Mouse (Mus musculus): ENCODE measurements around the gene Gm17087. TPM values are rescaled to one million over a fixed set of nuclear protein-coding genes. Genes with fewer than 3 reads are reported as not detected.

Gm17087 gene
- total RNA-seq, 4 experiments from 2014 or later, result not detected

DNA sequence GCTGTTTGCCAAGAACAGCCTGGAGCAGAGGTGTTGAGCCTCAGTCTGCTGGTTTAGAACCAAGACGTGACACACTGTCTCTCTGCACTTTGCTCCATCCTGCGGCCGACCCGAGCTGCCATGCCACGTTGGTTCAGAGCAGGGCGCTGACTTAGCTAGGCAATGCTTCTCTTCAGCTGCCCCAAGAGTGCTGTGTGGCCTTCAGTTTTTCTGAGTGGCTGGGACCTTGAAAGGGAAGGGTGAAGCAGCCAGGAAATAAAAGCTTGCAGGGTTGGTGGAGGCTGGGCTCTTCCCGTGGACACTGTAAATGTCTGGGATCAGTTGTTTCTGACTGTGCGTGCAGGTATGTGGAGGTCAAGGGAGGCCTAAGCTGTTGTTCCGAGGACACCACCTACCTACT, 20.4 kb downstream of the Gm17087 start:
- no peak for DNase-seq (ENCODE audit: low spot score in 2 of 2)

DNA sequence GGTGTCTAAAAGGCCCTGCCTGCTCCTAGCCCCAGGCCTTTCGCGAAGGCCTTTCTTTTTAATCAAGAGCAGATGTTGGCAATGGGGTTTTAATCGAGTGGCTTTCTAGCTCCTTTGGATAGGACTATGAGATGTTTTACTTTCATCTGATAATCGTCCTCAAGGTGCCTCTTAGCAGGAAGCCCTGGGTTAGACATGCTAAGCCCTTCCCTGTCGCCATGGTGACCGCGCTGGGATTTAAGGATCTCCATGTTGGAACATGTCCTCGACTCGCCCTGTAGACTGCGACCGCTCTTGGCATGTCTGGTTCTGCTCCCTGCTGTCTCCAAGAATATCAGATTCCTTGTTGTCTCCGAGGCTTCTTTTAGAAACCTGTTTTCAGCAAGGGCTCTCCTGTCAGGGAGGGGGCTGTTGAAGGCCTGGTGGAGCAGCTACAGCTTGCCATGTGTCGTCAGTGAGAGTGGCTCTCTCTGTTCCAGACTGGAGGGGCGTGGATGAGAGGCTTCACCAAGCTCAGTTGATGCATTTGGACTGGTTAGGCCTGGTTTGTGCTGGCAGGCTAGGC, 24.7 kb downstream of the Gm17087 start:
- DNase-seq (ENCODE audit: low spot score in 2 of 2), result no peak

DNA sequence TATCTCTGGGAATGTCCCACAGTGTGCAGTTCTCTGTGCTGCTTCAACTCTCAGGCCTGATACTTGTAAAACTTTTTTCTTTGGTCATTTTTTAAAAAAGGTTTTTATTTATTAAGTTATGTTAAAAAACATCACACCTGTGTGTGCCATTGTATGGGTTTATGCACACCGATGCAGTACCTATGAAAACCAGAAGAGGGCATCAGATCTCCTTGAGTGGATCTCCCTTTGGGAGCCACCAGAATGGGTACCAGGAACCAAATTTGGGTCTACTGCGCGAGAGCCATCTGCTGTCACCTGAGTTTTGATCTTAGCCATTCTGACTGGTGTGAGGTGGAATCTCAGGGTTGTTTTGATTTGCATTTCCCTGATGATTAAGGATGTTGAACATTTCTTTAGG, 28.6 kb downstream of the Gm17087 start:
- no peak for DNase-seq (ENCODE audit: low spot score in 2 of 2)

DNA sequence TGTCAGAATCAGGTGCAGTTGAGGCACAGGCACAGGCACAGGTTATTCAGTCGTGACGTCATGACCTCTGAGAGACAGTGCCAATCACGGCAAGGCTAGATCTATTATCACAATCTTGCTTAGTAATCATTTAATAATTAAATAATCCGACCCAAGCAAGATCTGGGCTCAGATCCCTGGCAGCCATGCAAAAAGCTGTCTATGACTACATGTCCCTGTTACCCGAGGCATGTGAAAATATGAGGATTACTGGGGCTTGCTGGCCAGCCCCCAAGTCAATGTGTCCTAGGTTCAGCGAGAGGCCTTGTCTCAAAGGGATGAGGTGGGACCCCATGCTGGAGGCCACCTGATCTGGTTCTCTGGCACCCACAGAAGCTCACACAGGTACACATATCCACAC, 30.2 kb downstream of the Gm17087 start:
- DNase-seq (ENCODE audit: low spot score in 2 of 2), result no peak

DNA sequence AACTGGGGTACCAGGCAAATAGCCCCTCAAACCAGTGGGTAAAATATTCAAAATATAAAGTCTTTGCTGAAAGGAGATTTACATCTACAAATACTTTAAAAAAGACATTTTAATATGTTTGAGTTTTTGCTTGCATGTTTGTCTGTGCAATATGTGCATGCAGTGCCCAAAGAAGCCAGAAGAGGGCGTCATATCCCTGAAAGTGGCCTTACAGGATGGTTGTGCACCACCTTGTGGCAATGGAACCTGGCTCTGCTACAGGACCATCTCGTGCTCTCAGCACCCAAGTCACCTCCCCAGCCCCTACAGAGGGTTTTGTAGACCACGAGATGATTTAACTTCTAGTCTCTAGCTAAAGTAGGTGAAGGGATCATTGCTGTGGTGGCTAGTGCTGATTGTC, 32.9 kb downstream of the Gm17087 start:
- no peak for DNase-seq (ENCODE audit: low spot score in 2 of 2)

DNA sequence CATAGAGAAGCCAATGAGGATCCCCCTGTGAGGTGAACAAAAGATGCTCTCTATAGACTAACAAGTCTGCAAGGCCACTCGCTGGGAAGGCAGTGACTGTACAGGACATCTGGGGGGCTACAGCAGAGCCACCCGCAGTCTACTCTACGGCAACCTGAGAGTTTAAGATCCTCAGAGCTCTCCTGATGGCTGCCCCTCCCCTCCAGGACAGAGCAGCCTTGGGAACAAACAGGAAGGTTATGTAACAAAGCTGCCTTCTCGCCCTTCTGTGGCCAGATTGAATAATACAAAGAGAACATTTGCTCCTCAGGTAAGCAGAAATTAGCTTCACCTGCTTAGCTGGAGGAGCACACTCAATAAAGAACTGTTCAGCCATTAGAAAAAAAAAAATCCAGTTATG, 34.1 kb downstream of the Gm17087 start:
- no peak for DNase-seq (ENCODE audit: low spot score in 2 of 2)

DNA sequence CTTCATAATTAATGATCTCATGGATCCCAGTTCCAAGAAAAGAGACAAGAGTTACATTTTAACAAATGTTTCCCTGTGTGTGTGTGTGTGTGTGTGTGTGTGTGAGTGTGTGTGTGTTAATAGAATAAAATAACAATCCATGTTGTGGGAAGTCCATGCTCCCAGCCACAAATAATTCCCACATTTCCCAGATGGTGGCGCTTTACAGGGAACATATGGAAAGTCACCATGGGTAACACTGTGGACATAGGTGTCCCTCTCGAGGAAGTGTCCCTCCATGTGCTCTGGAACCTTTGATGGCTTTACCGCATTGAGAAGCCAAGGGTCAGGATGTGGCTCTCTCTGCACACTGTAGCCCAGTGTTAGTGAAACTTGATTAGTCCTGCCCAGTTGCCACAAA, 38.1 kb downstream of the Gm17087 start:
- no peak for DNase-seq (ENCODE audit: low spot score in 2 of 2)

DNA sequence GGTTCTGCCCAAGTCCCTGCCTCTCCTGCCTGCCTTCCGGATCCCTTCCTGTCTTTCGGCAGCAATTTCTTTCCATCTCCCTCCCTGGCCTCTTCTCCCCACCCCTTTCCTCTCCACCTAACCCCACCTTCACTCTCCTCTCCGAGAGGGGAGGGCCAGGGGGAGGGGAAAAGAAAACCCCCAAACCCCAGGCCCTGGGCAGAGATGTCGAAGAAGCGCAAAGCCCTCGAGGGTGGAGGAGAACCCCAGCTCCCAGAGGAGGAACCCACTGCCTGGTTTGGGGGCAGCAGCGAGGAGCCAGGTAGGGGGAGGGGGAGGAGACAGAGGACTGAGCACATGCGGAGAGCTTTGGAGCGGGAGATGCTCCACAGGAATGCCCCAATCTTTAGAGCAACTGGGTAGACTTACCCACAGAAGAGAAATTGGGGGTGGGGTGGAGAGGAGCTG, 39.9 kb downstream of the Gm17087 start:
- peak in 1 of 2 experiments; percentile 41 for DNase-seq (ENCODE audit: low spot score in 2 of 2)

DNA sequence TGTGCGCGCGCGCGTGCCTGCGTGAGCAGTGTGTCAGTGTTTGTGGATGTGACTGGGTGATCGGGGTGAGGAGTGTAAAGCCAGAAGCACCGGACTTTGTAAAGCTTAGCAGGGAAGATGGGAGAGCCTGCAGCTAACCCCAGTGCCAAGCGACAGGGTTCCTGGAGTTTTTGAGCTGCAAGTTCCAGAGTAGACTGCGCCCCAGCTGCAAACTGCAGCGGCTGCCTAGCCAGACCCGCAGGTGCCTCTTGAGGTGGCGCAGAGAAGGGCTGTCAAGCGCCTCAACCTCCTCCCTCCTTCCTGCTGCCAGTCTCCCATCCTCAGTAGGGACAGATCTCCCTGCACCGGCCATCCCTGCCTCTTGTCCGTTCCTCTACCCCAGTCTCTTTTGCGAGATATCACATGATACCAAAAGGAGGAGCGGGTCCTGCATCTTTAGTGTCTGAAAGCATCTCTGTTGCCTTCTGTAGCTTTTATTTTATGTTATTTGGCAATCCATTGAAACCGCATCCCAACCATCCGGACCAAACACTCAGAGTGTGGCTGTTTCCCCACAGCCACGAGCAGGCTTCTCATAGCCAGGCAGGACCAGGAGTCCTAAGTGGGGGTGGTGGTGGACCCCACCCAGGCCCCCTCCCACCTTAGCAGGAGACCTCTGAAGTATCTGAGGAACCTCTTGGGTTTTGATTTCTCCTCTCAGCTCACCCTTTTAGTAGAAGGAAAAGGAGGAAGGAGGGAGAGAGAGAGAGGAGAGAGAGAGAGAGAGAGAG, 40.6 kb downstream of the Gm17087 start:
- DNase-seq (ENCODE audit: low spot score in 2 of 2), result no peak

DNA sequence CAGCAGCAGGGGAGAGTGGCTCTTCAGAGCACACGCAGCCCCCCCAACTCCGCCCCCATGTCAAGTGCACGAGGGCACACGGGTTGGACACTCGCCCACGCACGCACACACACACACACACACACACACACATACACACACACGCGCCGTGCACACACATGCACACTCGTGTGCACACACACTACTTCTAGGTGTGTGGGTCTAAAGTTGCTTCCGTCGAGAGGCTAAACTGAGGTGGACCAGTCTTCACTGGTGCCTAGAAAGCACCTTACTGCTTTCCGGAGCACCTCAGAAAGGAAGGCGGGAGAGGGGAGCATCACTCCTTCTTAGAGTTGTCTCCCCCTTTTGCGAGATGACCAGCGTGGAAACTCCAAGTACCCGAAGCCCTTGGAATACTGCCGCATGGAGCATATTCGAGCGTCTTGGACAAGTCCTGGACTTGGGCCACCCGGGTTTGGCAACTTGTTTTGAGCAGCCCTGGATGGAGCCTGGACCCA, 41.5 kb downstream of the Gm17087 start, which contains the start of gene Pde10a:
Gene Pde10a (plus strand): TSS at position 148 of the 497 bp plus-strand sequence.
- DNase-seq (ENCODE audit: low spot score in 2 of 2), result peak; percentile 35 to 50

DNA sequence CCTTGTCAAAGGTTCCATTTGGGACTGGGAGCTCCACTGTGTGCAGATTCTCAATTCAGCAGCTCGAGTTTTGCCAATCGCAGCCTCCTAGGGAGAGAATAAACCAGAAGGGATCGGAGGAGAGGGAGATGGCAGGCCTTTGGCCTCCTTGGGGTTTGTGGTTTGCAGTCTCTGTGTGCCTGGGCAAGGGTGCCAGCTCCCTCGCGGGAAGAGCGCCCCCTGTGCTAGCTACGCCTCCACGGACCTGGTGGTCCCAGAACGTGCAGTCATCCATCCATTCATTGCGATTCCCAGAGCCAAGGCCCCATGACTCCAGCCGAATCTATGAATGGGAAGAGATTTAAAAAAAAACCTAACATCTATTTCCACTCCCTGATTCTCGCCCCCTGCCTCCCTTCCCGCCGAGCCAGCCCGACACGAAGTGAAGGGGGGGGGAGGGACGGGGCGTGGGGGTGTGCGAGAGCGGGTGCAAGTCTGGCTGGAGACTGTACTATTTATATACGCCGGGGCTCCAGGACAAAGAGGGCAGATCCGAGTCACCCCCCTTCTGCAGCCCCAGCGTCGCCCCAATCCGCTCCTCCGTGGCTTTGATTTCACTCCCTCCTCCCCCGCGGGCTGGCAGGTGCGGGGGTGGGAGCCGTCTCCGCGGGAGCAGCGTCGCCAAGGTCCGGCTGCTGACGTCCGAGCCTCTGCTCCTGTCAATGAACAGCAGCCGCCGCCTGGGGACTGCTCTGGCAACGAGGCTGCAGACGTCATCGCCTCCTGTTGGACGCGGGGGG, 42.2 kb downstream of the Gm17087 start:
- DNase-seq (ENCODE audit: low spot score in 2 of 2), result peak; percentile 65 to 94

DNA sequence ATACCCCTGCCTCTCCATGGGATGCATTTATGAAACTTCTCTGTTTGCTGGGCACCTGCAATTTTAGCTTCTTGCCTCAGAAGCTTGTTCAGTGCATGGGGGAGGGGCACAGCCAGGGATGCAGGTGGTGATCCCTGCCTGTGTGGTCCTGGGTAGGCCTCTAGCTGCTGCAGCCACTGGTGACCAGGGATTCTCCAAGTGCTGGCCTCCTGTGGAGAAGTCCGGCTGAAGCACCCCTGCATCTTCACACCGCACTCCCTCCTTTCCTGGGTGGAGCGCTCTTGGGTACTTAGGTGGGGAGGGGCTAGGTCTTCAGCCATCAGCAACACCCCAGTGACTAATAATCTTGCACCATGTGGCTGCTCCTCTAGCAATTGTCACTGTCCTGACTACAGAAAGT, 42.8 kb downstream of the Gm17087 start:
- DNase-seq (ENCODE audit: low spot score in 2 of 2), result no peak

DNA sequence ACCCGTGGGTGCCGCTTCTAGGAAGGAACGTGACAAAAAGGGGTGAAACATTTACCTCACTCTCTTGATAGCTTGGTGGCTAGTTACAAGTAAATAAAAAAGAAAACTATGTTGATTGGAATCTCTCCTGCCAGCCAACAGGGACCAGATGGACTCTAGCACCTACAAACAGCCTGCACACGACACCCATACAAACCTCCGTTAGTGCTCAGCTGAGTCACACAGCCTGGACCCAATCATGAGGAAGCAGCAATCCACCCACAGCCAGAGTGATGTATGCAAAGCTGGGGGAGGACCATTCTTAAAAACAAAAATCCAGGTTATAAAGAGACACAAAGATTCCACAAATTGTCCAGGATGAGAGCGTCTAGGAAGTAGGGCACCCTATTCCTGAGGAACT, 50.7 kb downstream of the Gm17087 start:
- DNase-seq (ENCODE audit: low spot score in 2 of 2), result peak in 1 of 2 experiments; percentile 81

Other genes with a start within 250 kb of the Gm17087 start
- 10 to 100 TPM; 26.4 to 28.5 (median 27.1) TPM for gene Prr18, start 229.5 kb downstream of the Gm17087 start, total RNA-seq (2022)
- gene T2, start 211.0 kb downstream of the Gm17087 start, total RNA-seq (2022), result 1 to 10 TPM in 2 of 4 experiments, under 1 TPM in 2; 0.44 to 1.3 (median 0.87) TPM
- gene T, start 132.5 kb downstream of the Gm17087 start, total RNA-seq (2022), result not detected
- 100 to 1,000 TPM; 174 to 238 (median 211) TPM for gene Pde10a, start 41.6 kb downstream of the Gm17087 start, total RNA-seq (2022)

All from left cerebral cortex, adult 8-10 months (tissue).